Mouse (Mus musculus) midbrain, embryonic 11.5 days (tissue): ENCODE data around the gene Nhlh1. TPM values are rescaled to one million over a fixed set of nuclear protein-coding genes. Genes with fewer than 3 reads are reported as not detected.

Experiments used
- ATAC-seq: fragments of 200-750 bp; cut with Nextera tagmentation; 2 replicates; pipeline ENCODE4 v1.8.0; 2017; ENCODE audit warnings: moderate TSS enrichment, moderate library complexity; ENCODE audit not compliant: low FRiP score
- DNase-seq: peaks from one replicate; pipeline ENCODE4 v3.0.0; 2015; ENCODE audit warnings: low spot score; ENCODE audit errors: missing footprints
- H3K27ac ChIP-seq: fragments of 300-500 bp; sonication (generic); 2 replicates; pipeline ENCODE4 v1.5.1; 2014; ENCODE audit warnings: low read depth, low read length
- H3K27me3 ChIP-seq: fragments of 300-500 bp; sonication (generic); 2 replicates; pipeline ENCODE4 v1.6.1; 2014; ENCODE audit warnings: mild to moderate bottlenecking, low read length, moderate library complexity, mixed read lengths; ENCODE audit not compliant: control insufficient read depth, insufficient read depth
- H3K36me3 ChIP-seq: fragments of 300-500 bp; sonication (generic); 2 replicates; pipeline ENCODE4 v1.6.1; 2014; ENCODE audit warnings: mild to moderate bottlenecking, low read length, moderate library complexity, mixed read lengths; ENCODE audit not compliant: control insufficient read depth, insufficient read depth
- H3K4me1 ChIP-seq: fragments of 300-500 bp; sonication (generic); 2 replicates; pipeline ENCODE4 v1.6.1; 2014; ENCODE audit warnings: low read length; ENCODE audit not compliant: control insufficient read depth, insufficient read depth
- H3K4me2 ChIP-seq: fragments of 300-500 bp; sonication (generic); 2 replicates; pipeline ENCODE4 v1.6.1; 2014; ENCODE audit warnings: mild to moderate bottlenecking, moderate library complexity
- H3K4me3 ChIP-seq: fragments of 300-500 bp; sonication (generic); 2 replicates; pipeline ENCODE4 v1.5.1; 2014; ENCODE audit warnings: low read depth, low read length
- H3K9ac ChIP-seq: fragments of 300-500 bp; sonication (generic); 2 replicates; pipeline ENCODE4 v1.6.1; 2014; ENCODE audit warnings: low read length
- H3K9me3 ChIP-seq: fragments of 300-500 bp; sonication (generic); 2 replicates; pipeline ENCODE4 v1.6.1; 2016; ENCODE audit warnings: low read length; ENCODE audit not compliant: control insufficient read depth
- WGBS: fragments of 180-500 bp; shearing (Covaris S2); extraction: QIAGEN DNeasy Blood & Tissue Kit; methylation state at CpG from one replicate; pipeline ENCODE4 v1.1.7; 2014; 5-methylcytosine and 5-hydroxymethylcytosine counted together
- polyA plus RNA-seq: library from polyadenylated mRNA; unstranded; fragments of >200 nt; fragmentation: Nextera tagmentation; extraction: Ambion mirVana; gene quantifications from 2 replicates; pipeline ENCODE4 v1.2.1, GENCODE M21; 2014

Nhlh1 gene
- polyA plus RNA-seq, 1 experiment from 2014 or later = 10.7 TPM

- peak; percentile 99 for DNase-seq
- peaks cover 9% of the 10 kb centered on the region for H3K4me1 ChIP-seq
- H3K27ac ChIP-seq = peak within 1 kb of the TSS; percentile 40
- peak within 1 kb of the TSS; percentile 87 for H3K9ac ChIP-seq
- no peaks in the 10 kb centered on the region for H3K9me3 ChIP-seq
- WGBS = under 1% methylated on average over 40 of the region's 40 CpGs
- H3K4me2 ChIP-seq = peak within 1 kb of the TSS; percentile 53
- ATAC-seq = peak; percentile 97
- H3K4me3 ChIP-seq = peak within 1 kb of the TSS; percentile 81
- H3K27me3 ChIP-seq = no peaks in the 10 kb centered on the region
- H3K36me3 ChIP-seq = peaks cover 12% of the 10 kb centered on the region
Measured at GRCm38 (mm10) chr1:172082101-172082898, 24.9 kb upstream of the Nhlh1 start, which contains the start of the genes Copa and Ncstn. Gene Copa, plus strand, starts transcription at chr1:172082529. Gene Ncstn, minus strand, starts transcription at chr1:172082795.

- no peaks in the 10 kb centered on the region for H3K27me3 ChIP-seq
- DNase-seq = no peak
- H3K4me1 ChIP-seq = peaks cover 4% of the 10 kb centered on the region
- H3K36me3 ChIP-seq = peaks cover 16% of the 10 kb centered on the region
- H3K4me3 ChIP-seq = no peak overlapping the region
- H3K9me3 ChIP-seq = no peaks in the 10 kb centered on the region
- no peak overlapping the region for H3K27ac ChIP-seq
- 80% methylated on average over 5 of the region's 5 CpGs for WGBS
- no peak for ATAC-seq
- H3K9ac ChIP-seq = no peak overlapping the region
- H3K4me2 ChIP-seq = no peak overlapping the region
Measured at GRCm38 (mm10) chr1:172077981-172078380, 20.6 kb upstream of the Nhlh1 start.

GRCm38 (mm10) chr1:172072604-172073003 is 15.2 kb upstream of the Nhlh1 start:
- DNase-seq = peak; percentile 69
- WGBS = 97% methylated on average over 7 of the region's 7 CpGs
- H3K4me1 ChIP-seq = no peaks in the 10 kb centered on the region
- H3K4me3 ChIP-seq = no peak overlapping the region
- ATAC-seq = no peak
- H3K27ac ChIP-seq = no peak overlapping the region
- H3K4me2 ChIP-seq = no peak overlapping the region
- H3K27me3 ChIP-seq = no peaks in the 10 kb centered on the region
- peaks cover 40% of the 10 kb centered on the region for H3K36me3 ChIP-seq
- no peak overlapping the region for H3K9ac ChIP-seq
- no peaks in the 10 kb centered on the region for H3K9me3 ChIP-seq

- Histone ChIP-seq H3K9ac (no peak overlapping the region), H3K27me3 (no peaks in the 10 kb centered on the region), H3K27ac (no peak overlapping the region; the same call in 1 of the 2 replicates), H3K4me2 (no peak overlapping the region), H3K9me3 (no peaks in the 10 kb centered on the region), H3K4me3 (no peak overlapping the region), H3K4me1 (no peaks in the 10 kb centered on the region), H3K36me3 (peaks cover 45% of the 10 kb centered on the region)
- WGBS = 69% methylated on average over 4 of the region's 4 CpGs
- DNase-seq (no peak), ATAC-seq (peak; percentile 56; the same call in 1 of the 2 replicates)
Measured at GRCm38 (mm10) chr1:172071556-172071955, 14.2 kb upstream of the Nhlh1 start.

- ATAC-seq (no peak), DNase-seq (no peak)
- H3K4me2 ChIP-seq = no peak overlapping the region
- peaks cover 45% of the 10 kb centered on the region for H3K36me3 ChIP-seq
- H3K27ac ChIP-seq = no peak overlapping the region
- H3K27me3 ChIP-seq = no peaks in the 10 kb centered on the region
- WGBS = 85% methylated on average over 6 of the region's 6 CpGs
- no peaks in the 10 kb centered on the region for H3K4me1 ChIP-seq
- H3K4me3 ChIP-seq = no peak overlapping the region
- H3K9ac ChIP-seq = no peak overlapping the region
- H3K9me3 ChIP-seq = no peaks in the 10 kb centered on the region
Measured at GRCm38 (mm10) chr1:172070227-172070626, 12.9 kb upstream of the Nhlh1 start.

- Histone ChIP-seq H3K4me2 (no peak overlapping the region), H3K27ac (peak overlapping the region; percentile 36; the same call in 1 of the 2 replicates), H3K36me3 (peaks cover 21% of the 10 kb centered on the region; the same call in 1 of the 2 replicates), H3K27me3 (no peaks in the 10 kb centered on the region), H3K4me3 (no peak overlapping the region), H3K9ac (no peak overlapping the region), H3K4me1 (peaks cover 10% of the 10 kb centered on the region; the same call in 1 of the 2 replicates), H3K9me3 (no peaks in the 10 kb centered on the region)
- no peak for DNase-seq
- 69% methylated on average over 13 of the region's 13 CpGs for WGBS
- ATAC-seq = no peak
Measured at GRCm38 (mm10) chr1:172064613-172065141, 7.3 kb upstream of the Nhlh1 start.

- peaks cover 14% of the 10 kb centered on the region for H3K4me1 ChIP-seq
- H3K4me3 ChIP-seq = no peak overlapping the region
- WGBS = 75% methylated on average over 4 of the region's 4 CpGs
- no peaks in the 10 kb centered on the region for H3K9me3 ChIP-seq
- no peaks in the 10 kb centered on the region for H3K27me3 ChIP-seq
- ATAC-seq = no peak
- H3K4me2 ChIP-seq = no peak overlapping the region
- no peak overlapping the region for H3K9ac ChIP-seq
- H3K36me3 ChIP-seq = peaks cover 11% of the 10 kb centered on the region; the same call in 1 of the 2 replicates
- DNase-seq = no peak
- H3K27ac ChIP-seq = no peak overlapping the region
Measured at GRCm38 (mm10) chr1:172063291-172064023, 6.1 kb upstream of the Nhlh1 start.

GRCm38 (mm10) chr1:172062101-172062500 is 4.7 kb upstream of the Nhlh1 start:
- no peak for ATAC-seq
- Histone ChIP-seq H3K36me3 (peaks cover 5% of the 10 kb centered on the region; the same call in 1 of the 2 replicates), H3K27me3 (no peaks in the 10 kb centered on the region), H3K9me3 (no peaks in the 10 kb centered on the region), H3K27ac (peak overlapping the region; percentile 79; the same call in 1 of the 2 replicates), H3K4me3 (no peak overlapping the region), H3K4me2 (no peak overlapping the region), H3K4me1 (peaks cover 23% of the 10 kb centered on the region), H3K9ac (no peak overlapping the region)
- DNase-seq = no peak
- 91% methylated on average over 2 of the region's 2 CpGs for WGBS
